Mouse (Mus musculus) Muller cell, postnatal 12 days (primary cell): ENCODE measurements around the gene Foxb2.
"Not testable (repeated sequence)": the region's sequence is repeated elsewhere in the genome, so short reads cannot be mapped to it uniquely, and the experiment has no call there.

Experiments used
- DNase-seq: peaks from one replicate; pipeline ENCODE4 v3.0.0-alpha.2; 2015; ENCODE audit errors: inconsistent ontology term

Foxb2 gene

DNA sequence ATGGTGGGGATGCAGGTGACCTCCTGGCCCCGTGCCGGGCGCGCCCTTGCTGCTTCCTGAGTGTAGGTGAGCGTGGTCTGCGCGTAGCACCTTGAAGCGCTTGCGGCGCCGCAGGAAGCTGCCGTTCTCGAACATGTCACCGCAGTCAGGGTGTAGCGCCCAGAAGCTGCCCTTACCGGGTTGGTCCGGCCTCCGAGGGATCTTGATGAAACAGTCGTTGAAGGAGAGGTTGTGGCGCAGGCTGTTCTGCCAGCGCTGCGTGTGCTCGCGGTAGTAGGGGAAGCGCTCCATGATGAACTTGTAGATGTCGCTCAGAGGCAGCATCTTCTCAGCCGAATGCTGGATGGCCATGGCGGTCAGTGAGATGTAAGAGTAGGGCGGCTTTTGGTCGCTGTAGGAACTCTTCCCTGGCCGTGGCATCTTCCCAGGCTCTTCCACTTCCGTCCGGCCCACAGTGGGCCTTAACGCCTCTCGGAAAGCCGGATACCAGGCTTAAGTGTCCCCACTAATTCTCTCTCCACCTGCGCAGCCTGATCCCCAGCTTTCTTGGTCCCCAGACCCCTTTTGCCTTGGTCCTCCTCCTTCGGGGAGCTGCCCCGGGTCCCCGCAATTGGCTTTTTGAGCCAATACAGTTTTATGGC is at the start of gene Foxb2:
Gene Foxb2, minus strand, starts transcription at position 585 of the 641 bp plus-strand sequence.
- peak; percentile 7 for DNase-seq

DNA sequence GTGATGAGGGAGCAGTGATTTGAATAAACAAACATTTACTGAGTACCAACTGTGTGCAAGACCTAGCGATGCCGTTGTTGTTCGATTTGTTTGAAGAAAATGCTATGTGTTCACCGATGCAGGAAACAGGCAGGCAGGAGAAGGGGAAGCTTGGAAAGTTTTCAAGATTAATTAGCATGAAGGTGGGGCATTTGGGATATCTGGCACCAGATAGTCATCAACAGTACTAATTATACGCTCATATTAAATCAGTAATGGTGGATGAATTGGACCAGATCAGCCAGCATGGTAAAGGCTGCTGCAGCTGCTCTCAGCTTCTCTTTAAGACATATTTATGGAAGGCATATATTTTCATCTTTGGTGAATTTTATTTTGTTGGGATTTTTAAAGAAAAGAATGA is 37.9 kb upstream of the Foxb2 start:
- DNase-seq: peak; percentile 24

DNA sequence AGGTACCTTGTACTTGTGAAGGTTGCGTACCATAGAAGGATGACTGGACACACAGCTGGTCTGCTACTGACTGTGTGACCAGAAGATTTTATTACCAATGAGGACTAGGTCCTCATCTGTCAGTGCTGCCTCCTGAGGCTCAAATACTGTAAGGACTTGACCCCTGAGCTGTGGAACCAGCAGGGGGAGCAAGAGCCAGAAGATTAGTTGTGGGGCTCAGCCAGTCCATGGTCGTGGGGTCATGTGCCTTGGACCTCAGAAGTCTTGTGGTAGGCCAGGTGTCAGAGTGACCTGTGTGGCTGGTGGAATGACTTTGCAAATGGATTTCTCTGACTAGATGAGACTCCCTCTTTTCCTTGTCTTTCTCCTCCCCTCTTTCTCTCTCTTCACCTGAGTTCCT is 29.5 kb upstream of the Foxb2 start:
- no peak for DNase-seq

DNA sequence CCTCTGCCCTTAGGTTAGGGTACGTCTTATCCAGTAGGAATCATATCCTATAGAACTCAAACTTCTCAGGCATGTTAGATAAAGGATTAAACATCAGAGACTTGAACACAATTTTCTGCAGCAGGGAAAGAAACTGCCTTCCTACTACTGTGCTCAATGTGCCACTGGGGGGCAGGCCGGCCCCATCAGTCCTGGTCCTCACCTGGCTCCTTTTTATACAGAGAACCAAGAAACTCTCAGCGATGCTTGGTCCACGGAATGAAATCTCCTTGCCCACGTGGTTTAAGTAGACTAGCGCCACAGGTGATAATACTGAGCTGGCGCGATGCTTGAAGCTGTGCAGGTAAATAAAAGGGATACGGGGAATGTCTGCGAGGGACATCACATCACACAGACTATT is 26.1 kb upstream of the Foxb2 start:
- no peak for DNase-seq

DNA sequence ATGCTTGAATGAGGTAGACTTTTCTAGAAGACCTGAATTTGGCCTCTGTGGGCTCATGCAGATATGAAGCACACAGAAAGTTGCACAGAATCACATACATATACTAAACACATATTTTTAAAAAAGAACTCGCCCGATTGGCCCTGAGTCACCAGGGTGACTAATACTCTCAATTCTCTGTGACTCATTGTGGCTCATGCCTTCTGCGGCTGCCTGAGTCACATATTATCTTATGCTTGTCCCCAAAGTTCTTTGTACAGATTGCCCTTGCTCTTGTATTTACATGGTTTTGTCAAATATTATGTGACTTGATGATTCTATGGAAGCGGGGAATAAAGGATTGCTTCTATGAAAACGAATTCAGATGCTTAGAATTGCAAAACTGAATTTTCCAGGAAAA is 25.0 kb upstream of the Foxb2 start:
- DNase-seq: peak; percentile 67

DNA sequence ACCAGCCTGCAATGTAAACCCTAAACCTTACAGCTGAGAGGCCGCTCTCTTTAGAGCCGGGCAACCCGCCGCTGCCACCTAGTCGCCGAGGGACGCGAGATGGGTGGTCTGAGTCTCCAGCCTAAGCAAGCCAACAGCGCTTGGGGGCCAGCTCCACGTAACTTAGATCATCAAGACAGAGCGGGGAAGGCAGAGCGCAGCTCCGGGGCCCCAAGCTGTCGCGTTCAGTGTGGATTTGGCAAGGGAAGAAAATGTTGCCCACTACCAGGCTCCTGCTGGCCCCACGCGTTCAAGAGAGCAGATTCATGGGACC is 2.8 kb upstream of the Foxb2 start:
- DNase-seq: no peak

DNA sequence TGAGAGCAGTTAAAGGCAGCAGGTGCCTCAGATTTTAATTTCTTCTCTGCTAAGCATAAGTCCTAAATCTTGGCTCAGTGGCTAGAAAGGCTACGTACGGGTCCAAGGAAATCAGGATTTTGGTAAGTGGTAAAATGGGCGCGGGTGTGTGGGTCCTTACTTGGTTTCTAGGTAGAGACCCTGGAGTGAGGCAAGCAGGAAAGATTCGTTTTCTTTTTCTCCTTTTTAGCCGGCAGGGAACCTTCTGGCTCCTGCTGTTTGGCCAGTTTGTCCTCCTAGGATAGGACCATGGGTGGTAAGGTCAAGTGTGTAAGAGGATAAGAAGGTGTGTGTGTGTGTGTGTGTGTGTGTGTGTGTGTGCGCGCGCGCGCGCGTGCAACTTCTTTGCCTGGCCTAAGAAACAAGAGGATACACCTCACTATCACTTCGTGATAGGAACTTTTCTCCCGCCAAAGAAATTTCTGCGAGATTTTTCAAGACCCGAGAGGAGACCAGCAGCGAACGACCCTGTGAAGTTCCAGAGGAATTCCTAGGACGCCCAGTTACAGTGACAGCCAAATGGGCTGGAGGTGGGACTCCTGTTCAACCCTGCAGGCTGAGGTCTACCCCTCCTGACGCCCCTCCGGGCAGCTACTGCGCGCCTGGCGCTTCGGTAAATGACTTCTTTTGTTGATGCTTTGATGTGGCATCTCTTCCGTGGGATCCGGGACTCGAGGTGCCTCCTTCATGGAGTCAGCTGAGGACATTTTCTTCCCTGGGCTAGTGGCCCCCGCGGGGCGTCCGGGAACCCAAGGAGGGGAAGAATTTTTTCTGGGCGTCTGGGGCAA is 2.2 kb upstream of the Foxb2 start:
- peak; percentile 19 for DNase-seq

DNA sequence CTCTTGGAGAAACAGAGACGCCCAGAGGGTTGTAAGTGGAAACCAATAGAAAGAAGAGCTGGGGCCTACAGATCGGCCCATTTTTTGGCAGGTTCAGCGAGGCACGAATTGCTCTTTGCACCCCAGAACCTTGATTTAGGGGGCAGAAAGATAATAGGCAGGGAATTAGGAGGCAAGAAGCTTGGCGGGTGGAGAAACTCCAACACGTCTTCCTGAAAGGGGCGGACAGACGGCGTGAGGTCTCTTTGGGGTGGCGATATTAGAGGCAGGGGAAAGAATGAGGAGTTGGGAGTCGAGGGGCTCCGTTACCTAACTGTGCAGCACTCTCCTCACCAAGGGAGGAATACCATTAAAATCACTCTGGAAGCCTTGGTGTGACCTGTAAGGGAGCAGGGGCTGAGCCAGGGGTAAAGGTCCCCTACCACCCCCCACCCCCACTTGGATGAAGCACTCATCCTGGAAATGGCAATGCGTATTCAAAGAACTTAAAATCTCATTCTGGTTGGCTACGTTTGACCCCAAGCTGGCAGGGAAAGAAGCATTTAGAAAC is 1.5 kb upstream of the Foxb2 start:
- DNase-seq: no peak

DNA sequence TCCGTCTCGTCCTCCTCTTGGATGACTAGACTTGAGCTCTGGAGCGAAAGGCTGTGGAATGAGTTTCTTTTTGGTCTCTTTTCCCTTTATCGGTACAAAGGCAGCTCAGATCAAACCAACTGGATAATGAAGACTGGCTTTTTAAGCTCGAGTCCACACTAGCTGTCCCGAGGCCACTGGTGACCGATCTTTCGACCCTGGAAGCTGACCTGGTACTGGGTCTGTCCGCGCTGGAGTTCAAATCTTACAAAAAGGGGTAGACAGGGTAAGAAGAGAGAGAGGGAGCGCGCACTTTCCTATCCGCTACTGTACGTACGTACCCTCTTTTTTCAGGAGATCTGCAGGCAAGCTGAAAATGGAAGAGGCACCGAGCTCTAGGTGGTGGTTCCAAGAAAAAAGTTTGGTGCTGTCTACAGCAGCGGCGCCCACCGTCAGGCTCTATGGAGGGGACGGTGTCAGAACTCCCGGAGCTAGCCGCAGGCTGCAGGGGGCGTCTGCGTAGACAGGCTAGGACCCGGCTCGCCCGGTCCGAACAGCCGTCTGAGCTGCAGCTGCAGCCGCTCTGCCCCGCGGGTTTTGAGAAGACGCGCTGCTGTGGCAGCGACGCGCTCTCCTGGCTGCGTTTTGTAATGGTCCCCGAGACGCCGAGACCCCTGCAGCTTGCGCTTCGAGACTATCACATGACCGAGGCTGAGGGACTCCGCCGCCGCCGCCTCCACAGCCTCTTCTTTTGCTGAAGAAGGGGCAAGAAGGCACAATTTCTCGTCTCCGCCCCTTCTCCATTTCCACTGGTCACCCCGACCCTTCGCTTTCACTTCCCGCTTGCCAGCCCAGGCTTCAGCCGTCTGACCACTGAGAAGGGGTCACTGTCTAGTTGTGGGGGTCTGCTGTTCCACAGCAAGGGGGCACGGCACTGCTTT is 597 bp upstream of the Foxb2 start:
- peak; percentile 15 for DNase-seq

DNA sequence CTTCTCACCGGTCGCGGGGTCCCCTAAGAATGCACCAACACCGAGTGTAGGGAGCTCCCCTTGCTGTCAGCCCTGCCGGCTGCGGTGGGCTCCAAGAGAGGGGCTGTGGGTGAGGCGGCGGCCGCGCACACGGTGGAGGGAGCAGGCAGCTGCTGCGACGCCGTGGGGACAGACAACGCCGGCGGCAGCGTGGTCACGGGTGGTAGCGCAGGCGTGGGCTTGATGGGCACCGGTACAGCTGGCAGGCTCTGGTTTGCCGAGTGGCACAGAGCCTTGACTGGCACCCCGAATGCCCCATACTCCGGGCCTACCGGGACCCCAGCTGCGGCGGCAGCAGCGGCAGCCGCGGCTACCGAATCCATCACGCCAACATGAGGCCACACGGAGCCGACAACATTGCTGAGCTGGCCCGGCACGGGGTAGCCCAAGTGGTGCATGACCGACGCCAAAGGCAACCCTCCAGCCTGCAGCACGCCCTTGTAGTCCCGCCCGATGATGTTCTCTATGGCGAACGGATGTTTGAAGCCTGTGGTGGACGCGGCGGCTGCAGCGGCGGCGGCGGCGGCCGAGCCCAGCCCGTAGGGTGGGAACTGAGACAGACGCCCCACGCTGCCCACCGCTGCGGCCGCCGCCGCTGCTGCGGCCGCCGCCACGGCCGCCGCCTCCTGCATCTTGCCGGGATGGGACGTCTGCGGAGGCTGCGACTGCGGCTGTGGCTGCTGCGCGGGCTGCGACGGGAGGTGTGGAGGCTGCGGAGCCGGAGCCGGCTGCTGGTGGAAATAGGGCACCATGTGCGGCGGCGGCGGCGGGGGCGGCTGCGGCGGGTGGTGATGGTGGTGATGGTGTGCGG is 1.0 kb downstream of the Foxb2 start:
- peak; percentile 24 for DNase-seq

DNA sequence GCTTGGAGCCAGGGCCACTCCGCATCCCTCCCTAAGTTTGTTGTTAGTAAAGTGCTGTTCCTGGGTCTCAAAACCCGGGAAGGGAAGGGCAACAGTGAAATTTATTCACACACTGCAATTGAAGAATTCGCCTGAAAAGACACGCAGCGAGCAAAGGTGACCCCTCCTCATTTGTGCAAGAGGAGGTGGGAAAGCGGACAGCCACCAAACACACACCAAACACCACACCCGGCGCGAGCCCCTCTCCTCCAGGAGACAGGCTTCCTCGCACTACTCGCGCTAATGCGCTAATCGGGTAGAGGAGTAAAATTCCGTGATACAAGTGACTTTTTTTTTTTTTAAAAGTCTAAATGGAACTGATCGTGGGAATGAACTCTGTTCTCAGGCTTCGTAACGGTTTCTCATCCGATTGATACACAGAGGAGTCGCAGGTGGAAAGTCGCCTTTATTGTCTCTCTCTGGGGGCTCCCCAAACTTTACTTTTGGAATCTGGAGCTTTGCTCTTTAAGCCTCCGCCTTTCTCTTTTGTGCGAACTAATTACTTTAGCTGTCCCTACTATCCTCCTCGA is 2.3 kb downstream of the Foxb2 start:
- peak; percentile 21 for DNase-seq

DNA sequence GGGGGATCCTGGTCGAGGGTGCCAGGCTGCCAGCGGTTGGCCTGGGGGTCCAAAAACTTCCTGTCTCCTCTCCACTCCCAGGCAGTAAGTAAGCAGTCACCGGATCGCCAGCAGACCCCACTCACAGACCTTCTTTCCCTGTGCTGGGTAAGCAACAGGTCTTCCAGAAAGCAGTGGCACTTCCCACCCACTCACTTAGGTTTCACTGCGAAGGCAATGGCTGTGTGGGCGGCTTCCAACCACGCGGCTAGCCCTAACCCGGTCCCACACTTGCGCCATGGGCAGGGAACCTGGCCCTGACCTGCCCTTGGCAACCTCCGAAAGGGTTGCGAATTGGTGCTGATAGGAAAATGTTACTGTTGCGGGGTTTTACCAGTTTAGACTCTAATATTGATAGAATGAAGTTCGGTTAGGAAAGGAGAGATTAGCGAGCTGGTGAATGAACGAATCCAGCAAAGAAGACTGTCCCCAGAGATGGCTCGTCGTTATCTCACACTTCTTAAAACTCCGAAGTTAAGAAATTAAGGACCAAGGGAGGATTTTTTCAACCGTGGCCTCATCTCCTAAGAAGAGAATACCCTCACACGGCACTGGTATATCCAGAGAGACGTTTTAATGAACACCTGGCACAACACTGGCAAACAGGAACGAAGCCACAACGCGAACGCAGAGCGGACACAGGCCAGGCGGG is 3.0 kb downstream of the Foxb2 start:
- DNase-seq: peak; percentile 28

DNA sequence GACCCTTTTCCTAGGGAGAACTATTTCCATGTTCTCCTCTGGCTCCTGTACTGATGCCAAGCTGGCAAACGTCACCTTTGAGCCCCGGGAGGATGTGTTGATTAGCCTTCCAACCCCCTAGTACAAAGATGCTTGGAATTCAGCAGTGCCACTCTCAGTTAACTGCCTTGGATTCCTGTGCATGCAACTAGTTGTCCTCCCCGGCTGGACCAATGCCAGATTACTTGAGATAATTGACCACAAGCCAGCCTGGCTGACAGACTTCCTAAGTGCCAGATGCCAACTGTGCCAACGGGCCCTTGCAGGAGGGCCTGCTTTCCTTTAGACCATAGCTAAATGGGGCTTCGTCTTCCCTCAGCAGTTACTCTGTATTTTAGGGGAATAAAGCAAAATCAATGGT is 5.1 kb downstream of the Foxb2 start:
- DNase-seq: peak; percentile 94

DNA sequence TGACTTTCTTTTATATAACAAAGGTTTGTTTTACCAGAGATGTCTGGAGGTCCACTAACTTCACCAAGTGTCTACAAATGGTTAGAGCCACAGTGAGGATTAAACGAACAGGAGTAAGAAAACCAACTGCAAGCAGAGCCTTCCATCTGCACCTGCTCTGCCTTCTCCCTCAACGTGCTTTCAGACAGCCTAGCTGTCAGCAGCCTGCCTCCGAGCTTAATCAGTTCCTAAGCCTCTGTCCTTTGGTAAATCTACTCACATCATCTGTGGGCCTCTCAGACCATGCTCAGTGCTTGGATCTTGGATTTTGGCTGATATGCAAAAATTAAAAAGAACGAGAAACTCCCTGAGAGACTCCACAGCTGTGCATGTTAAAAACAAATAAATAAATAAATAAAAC is 15.0 kb downstream of the Foxb2 start:
- DNase-seq: no peak

DNA sequence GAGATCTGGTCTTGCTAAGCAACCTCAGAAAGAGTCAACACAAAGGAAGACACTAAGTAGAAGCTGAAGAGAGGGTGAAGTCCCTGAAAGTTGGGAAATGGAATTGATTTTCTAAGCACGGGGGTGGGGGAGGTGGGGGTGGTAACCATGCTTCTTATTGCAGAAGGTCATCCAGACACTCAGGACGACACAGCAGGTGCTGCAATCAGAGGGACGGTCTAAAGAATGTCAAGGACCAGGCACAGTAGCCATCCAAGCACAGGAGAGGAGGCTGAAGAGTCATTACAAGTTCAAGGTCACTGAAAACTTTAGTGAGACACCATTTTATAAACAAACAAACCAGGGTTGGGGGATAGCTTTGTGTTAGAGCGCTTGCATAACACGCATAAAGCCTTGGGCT is 16.9 kb downstream of the Foxb2 start:
- DNase-seq: no peak

DNA sequence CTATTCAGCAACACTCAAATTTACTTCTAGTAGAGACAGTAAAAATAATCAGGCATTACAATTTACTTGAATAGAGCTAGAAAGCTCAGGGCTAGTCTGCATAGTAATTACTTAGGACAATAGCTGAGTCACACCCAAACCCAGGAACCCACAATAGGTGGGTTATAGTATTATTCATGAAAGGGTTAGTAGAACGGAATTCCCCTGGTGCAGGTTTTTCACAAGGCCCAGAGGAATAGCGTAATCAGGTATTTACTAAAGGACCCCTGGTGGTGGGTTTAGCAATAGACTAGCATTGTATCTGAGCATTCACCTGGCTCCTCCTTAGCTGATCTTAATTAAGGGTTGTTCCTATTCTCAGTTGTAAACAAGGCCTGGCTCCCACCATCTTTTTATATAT is 29.5 kb downstream of the Foxb2 start:
- not testable (repeated sequence) for DNase-seq

DNA sequence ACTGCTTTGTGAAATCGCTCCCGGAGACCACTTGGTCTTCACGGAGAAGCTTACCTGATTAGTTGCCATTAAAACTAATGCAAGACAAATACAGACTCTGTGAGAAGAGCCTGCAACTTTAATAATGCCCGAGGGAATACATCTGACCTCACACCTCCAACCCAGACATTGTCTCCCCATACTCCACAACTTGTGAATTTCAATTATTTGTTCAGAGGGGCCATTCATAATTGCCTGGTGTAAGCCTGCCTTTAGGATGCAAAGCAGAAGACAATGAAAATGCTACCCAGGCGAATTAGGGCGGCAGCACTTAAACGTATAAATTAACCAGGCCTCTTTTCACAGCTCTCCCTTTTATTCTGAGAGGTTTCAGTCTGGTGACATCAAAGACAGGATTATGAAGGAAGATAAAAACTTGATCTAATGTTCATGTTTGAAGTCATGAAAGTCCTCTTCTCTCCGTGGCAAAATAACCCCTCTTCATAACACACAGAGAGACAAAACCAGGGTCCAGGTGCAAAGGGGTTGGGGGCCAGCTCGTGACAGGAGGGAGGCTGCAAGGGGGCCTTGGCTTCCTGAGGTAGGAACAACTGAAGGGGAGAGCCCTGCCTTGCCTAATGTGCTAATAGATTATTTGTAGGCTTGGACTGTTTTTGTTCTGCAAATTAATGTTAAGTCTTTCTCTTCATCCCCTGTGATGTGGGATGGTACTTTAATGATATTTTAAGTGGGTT is 31.9 kb downstream of the Foxb2 start:
- DNase-seq: no peak

DNA sequence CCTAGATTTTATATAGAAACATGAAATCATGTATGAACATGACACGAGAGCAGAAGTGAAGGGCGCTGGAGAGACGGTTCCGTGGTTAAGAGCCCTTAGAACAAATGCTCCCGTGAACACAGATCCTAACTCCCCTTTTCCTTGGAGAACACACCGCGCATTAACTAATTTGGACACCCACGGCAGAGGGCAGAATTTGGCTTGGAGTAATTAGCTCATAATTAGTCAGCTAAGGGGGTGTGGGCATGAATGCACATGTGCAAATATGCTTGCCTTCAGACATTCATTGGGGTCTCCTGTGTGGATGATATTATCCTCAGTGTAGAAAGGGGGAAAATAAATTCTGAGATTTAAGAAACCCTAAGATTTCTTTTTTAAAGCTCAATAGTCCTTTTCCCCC is 32.6 kb downstream of the Foxb2 start:
- DNase-seq: no peak

DNA sequence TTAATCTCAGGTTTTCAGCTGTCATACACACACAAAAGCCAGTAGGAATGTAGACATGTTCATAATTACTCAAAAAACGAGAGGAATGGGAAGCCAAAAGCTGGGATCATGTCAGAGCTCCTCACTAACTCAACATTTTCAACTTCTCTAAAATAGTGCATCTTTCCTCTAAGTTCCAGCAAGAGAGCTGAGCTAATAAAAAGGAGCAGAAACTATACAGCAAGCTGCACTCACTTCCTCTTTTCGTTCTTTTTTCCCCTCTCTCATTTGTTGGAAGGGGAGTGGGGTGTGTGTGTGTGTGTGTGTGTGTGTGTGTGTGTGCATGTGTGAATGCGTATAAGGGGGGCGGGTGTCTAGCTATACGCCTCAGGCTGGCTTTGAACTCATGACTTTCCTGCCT is 45.9 kb downstream of the Foxb2 start:
- DNase-seq: no peak

DNA sequence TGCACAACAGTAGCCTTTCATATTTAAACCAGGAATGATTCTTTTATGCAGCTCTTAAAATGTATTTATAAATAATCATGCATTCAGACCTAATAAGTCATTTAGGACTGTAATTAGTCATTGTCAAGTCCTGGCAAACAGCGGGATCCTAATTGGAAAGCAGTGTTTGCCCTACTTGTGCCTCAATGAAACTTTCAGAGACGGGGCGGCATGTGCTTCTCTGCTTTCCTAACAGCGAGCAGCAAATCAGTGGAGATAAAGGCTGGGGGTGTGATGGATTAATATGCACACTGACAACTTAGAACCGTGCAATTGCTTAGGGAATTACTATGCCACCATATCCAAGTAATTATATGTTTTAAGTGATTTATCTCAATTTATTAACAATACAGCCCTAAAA is 48.4 kb downstream of the Foxb2 start:
- DNase-seq: peak; percentile 36
